Mouse (Mus musculus) forebrain, embryonic 11.5 days (tissue): ENCODE measurements around the gene Rnf157. TPM values are rescaled to one million over a fixed set of nuclear protein-coding genes. Genes with fewer than 3 reads are reported as not detected.

Experiments
- ATAC-seq: fragments of 200-750 bp; cut with Nextera tagmentation; replicated peaks from 2 replicates; pipeline ENCODE4 v1.8.0; 2017; ENCODE audit warnings: moderate TSS enrichment; ENCODE audit not compliant: low FRiP score
- DNase-seq: peaks from one replicate; pipeline ENCODE4 v3.0.0-alpha.2; 2017; ENCODE audit warnings: low spot score
- H3K27ac ChIP-seq: fragments of 300-500 bp; sonication (generic); 2 replicates; pipeline ENCODE4 v1.5.1; 2014; ENCODE audit warnings: low read depth, low read length
- H3K27me3 ChIP-seq: fragments of 300-500 bp; sonication (generic); 2 replicates; pipeline ENCODE4 v1.6.1; 2014; ENCODE audit warnings: mild to moderate bottlenecking, low read length, mixed read lengths; ENCODE audit not compliant: control insufficient read depth, insufficient read depth
- H3K36me3 ChIP-seq: fragments of 300-500 bp; sonication (generic); 2 replicates; pipeline ENCODE4 v1.6.1; 2014; ENCODE audit warnings: mild to moderate bottlenecking, low read length, moderate library complexity, mixed read lengths; ENCODE audit not compliant: control insufficient read depth, insufficient read depth
- H3K4me1 ChIP-seq: fragments of 300-500 bp; sonication (generic); replicated peaks from 2 replicates; pipeline ENCODE4 v1.6.1; 2014; ENCODE audit warnings: low read length, mixed read lengths; ENCODE audit not compliant: control insufficient read depth, insufficient read depth
- H3K4me2 ChIP-seq: fragments of 300-500 bp; sonication (generic); 2 replicates; pipeline ENCODE4 v1.6.1; 2014; ENCODE audit warnings: low read depth, mild to moderate bottlenecking, low read length, moderate library complexity, mixed read lengths; ENCODE audit not compliant: severe bottlenecking
- H3K4me3 ChIP-seq: fragments of 300-500 bp; sonication (generic); 2 replicates; pipeline ENCODE4 v1.5.1; 2014; ENCODE audit warnings: low read depth, low read length
- H3K9ac ChIP-seq: fragments of 300-500 bp; sonication (generic); 2 replicates; pipeline ENCODE4 v1.6.1; 2014; ENCODE audit warnings: low read length
- H3K9me3 ChIP-seq: fragments of 300-500 bp; sonication (generic); 2 replicates; pipeline ENCODE4 v1.6.1; 2016; ENCODE audit warnings: low read length, mixed read lengths; ENCODE audit not compliant: control insufficient read depth
- WGBS: fragments of 180-500 bp; shearing (Covaris S2); extraction: QIAGEN DNeasy Blood & Tissue Kit; methylation state at CpG from one replicate; pipeline ENCODE4 v1.1.7; 2014; 5-methylcytosine and 5-hydroxymethylcytosine counted together
- polyA plus RNA-seq: library from polyadenylated mRNA; unstranded; fragments of >200 nt; fragmentation: Nextera tagmentation; extraction: Ambion mirVana; gene quantifications from 2 replicates; pipeline ENCODE4 v1.2.1, GENCODE M21; 2014

Rnf157 gene
- polyA plus RNA-seq, 1 experiment from 2014 or later = 25.0 TPM

DNA sequence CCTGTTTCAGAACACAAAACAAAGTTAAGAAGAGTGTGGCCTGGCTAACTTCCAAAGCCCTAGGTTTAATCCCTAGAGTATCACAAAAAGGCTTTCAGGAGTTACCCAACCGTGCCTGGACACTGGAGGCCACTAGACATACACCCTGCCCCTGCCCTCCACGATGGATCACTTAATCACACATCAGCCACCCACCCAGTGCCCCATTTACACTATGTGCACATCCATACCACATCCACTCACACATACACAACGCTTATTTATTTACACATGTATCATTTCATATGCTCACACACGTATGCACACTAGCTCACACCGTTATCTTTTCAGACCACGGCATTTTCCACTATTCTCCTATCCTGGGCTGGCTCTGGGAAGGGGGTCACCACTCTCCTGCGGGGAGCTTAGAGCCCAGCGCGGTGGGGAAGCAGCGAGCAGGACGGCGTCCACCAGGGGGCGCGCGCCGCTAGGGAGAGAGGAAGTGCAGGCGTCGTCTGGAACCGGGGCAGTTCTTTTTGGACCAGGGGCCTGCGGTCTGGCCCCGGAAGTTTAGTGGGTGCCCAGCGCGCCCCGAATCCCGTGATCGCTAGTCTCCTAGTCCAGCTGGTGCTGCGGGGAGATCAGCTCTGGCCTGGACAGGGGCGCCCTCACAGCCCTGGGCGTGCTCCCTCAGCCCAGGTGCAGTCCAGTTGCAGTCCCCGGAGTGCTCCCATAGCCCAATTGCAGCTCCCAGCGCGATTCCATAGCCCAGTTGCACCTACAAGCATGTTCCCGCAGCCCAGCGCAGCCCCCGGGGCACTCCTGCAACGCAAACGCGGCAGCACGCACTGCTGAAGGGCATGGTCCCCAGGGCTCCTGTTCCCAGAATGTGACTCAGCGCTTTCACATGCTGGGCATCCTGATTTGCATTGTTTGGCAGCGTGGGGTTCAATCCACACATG is 93.8 kb downstream of the Rnf157 start:
- no peaks in the 10 kb centered on the region for H3K9me3 ChIP-seq
- H3K36me3 ChIP-seq = no peaks in the 10 kb centered on the region
- peak; percentile 84 for ATAC-seq
- peak; percentile 95 for DNase-seq
- H3K4me1 ChIP-seq = peaks cover 6% of the 10 kb centered on the region; the same call in 1 of the 2 replicates
- WGBS = 2% methylated on average over 41 of the region's 41 CpGs
- no peaks in the 10 kb centered on the region for H3K27me3 ChIP-seq
- H3K4me2 ChIP-seq = peak overlapping the region; percentile 95
- no peak overlapping the region for H3K27ac ChIP-seq
- peak overlapping the region; percentile 36 for H3K4me3 ChIP-seq
- H3K9ac ChIP-seq = peak overlapping the region; percentile 81

DNA sequence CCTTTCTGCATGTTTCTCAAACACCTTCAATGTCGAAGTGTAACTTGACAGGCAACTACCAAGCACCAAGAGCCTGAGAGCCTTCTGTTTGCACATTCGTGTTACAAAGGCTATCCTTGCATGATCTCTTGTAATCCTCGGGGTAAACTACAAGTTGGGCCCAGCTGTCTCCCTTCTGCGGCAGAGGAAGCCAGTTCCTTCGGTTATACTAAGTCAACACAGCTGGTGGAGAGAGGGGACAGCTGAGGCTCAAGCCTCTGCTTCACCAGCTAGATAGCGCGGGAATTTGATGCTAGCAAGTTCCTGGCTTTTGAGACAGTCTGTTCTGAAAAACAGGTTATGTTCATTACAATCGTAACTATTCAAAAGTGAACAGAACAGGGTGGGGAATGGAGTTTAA is 100.5 kb downstream of the Rnf157 start:
- Histone ChIP-seq H3K9ac (no peak overlapping the region), H3K36me3 (no peaks in the 10 kb centered on the region), H3K9me3 (no peaks in the 10 kb centered on the region), H3K27me3 (no peaks in the 10 kb centered on the region; the same call in 1 of the 2 replicates), H3K4me3 (no peak overlapping the region), H3K4me2 (no peak overlapping the region), H3K4me1 (no peaks in the 10 kb centered on the region), H3K27ac (no peak overlapping the region)
- ATAC-seq (no peak), DNase-seq (no peak)
- 70% methylated on average over 8 of the region's 8 CpGs for WGBS

DNA sequence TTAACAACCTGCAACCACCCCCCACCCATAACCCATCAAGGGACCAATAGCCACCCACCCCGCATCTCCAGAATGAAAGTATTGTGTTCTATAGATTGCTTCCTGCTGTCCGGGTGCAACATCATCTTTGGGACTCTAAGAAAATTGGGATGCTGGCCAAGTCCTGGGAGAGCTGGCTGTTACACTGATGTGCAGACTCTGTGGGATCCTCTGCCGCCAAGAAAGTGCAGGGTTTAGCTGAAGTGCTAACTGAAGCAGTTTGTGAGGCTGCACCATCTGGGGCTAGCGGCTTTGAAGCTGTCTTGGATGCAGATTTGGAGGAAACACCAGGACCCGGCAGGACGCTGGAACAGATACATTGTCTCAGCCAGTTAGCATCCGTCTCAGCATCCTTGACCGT is 101.7 kb downstream of the Rnf157 start:
- no peak for DNase-seq
- Histone ChIP-seq H3K27ac (no peak overlapping the region), H3K4me3 (no peak overlapping the region), H3K27me3 (no peaks in the 10 kb centered on the region; the same call in 1 of the 2 replicates), H3K9ac (no peak overlapping the region), H3K4me1 (no peaks in the 10 kb centered on the region), H3K36me3 (no peaks in the 10 kb centered on the region), H3K4me2 (no peak overlapping the region), H3K9me3 (no peaks in the 10 kb centered on the region)
- no peak for ATAC-seq
- WGBS = 71% methylated on average over 8 of the region's 8 CpGs

DNA sequence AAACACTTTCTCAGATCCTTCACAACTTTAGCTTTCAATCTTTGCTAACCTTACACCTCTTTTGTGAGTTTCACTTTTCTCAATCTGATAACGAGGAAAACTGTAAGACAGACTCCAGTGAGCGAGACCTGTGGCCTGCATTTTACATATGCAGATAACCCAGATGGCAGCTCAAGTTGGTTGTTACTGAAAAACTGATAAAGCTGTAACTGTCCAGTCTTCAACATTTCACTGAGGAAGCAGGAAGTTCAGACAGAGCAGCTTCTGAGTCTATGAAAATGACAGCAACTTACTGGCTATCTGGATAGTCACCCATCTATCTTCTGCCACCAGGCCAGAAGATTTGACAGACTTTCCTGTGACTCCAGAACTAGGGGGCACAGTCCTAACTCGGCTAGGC is 103.2 kb downstream of the Rnf157 start:
- DNase-seq = no peak
- no peak overlapping the region for H3K27ac ChIP-seq
- WGBS = 81% methylated on average over 3 of the region's 3 CpGs
- ATAC-seq = no peak
- no peaks in the 10 kb centered on the region; the same call in 1 of the 2 replicates for H3K4me1 ChIP-seq
- no peak overlapping the region for H3K4me2 ChIP-seq
- H3K36me3 ChIP-seq = no peaks in the 10 kb centered on the region
- H3K9ac ChIP-seq = no peak overlapping the region
- no peak overlapping the region for H3K4me3 ChIP-seq
- H3K27me3 ChIP-seq = no peaks in the 10 kb centered on the region; the same call in 1 of the 2 replicates
- no peaks in the 10 kb centered on the region for H3K9me3 ChIP-seq

DNA sequence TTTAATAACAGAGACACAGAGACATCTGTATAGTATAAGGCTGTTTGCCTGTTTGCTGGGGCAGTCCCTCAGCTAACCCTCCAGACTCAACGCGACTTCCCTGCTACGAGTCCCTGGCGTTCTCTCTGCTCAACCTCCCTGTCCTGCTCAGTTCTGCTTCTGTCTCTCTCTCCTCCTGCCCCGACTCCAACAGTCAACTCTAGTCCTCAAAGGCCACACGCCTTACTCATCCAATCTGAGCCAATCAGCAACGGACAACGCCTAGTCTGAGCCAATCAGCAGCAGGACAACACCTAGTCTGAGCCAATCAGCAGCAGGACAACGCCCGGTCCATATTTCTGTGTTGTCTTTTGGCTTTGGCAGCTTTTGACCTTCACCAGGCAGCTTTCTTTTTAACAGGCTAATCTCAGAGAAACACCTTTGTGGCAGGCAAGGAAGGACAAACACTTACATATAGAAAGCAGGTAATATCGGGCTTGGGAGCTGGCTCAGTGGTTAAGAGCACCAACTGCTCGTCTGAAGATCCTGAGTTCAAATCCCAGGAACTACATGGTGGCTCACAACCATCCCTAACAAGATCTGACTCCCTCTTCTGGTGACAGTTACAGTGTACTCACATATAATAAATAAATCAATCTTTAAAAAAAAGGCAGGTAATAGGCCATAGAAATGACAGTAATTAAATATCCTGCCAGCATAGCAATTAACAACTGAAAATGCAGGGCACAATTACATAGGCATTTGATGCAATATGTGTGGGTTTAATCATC is 104.9 kb downstream of the Rnf157 start:
- Histone ChIP-seq H3K9me3 (no peaks in the 10 kb centered on the region), H3K4me2 (no peak overlapping the region)
- no peak for ATAC-seq

DNA sequence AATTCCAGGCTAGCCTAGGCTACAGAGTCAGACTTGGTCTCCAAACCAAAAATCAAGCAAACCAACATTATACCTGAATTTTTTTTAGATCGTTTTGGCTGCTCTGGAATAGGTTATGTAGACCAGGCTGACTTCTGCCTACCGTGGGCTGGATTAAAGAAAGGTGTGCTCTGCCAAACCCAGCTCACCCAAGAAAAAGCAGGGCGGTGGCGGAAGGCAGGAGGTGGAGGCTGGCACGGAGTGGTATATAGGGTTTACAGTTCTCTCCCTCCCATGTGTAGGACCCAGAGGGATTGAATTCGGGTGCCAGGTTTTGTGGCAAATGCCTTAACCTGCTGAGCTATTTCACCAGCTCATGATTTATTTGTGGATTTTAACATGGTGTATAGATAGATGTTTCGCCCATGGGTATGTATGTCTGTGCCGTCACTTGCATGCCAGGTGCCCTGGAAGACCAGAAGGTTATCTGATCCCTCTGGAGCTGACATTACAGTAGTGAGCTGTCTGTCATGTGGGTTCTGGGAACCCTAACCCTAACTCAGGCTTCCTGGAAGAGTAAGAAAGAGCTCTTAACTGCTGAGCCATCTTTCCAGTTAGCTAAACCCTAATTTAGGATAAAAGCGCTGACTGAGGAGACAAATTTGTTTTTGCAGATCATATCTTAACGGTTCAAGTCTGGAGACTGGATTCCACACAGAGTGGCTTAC is 105.7 kb downstream of the Rnf157 start, which contains the start of gene Exoc7:
Gene Exoc7 (minus strand): TSS at position 215 of the 707 bp plus-strand sequence.
- Histone ChIP-seq H3K9ac (peak within 1 kb of the TSS; percentile 73), H3K4me1 (no peaks in the 10 kb centered on the region; the same call in 1 of the 2 replicates), H3K9me3 (no peaks in the 10 kb centered on the region), H3K36me3 (peaks cover 4% of the 10 kb centered on the region; the same call in 1 of the 2 replicates), H3K4me3 (peak within 1 kb of the TSS; percentile 70), H3K27ac (no peak within 1 kb of the TSS), H3K27me3 (no peaks in the 10 kb centered on the region; the same call in 1 of the 2 replicates), H3K4me2 (peak within 1 kb of the TSS; percentile 87)
- peak; percentile 31; the same call in 1 of the 2 replicates for ATAC-seq
- 83% methylated on average over 10 of the region's 10 CpGs for WGBS
- DNase-seq = no peak

More for the DNA sequence above, 104.9 kb downstream of the Rnf157 start:
- H3K27me3 ChIP-seq = no peaks in the 10 kb centered on the region; the same call in 1 of the 2 replicates
- WGBS = 90% methylated on average over 12 of the region's 12 CpGs
- H3K36me3 ChIP-seq = peaks cover 4% of the 10 kb centered on the region; the same call in 1 of the 2 replicates
- no peak overlapping the region for H3K4me3 ChIP-seq
- DNase-seq = no peak
- no peaks in the 10 kb centered on the region; the same call in 1 of the 2 replicates for H3K4me1 ChIP-seq
- H3K9ac ChIP-seq = no peak overlapping the region
- H3K27ac ChIP-seq = no peak overlapping the region

DNA sequence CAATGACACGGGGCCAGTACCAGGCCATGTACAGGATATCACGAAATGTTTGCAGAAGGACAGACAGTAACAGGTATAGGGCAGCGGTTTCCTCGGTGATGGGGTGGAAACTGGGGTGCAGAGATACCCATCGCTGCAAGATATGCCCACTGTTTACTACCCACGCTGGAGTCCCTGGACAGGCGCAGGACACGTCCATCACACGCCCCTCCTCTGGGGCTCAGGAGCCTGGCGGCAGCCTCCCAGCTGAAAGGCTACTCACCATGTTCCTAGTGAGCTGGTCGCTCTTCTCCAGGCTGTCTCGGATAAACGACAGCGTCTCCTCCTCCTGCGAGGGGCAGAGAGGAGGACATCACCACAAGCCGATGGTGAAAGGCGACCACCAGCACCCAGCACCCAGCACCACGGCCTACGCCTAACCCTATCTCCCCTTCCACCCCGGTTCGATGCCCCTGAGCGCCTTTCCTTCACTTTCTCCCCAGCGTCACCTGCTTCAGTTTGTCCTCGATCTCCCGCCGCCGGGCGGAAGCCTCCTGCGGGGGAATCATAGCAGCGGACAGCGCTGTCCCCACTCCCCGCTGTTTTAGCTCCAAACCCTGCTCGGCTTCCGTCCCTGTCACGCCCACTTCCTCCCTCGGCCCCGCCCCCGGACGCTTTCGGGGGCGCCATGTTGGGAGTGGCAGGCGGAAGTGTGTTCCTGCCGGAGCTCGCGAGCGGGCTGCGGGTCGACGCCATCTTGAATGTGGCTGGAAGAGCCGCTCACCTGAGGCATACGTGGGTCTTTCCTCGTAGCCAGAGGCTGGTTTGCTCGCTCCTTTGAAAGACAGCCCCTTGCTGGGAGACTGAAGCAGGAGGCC is 106.5 kb downstream of the Rnf157 start:
- Histone ChIP-seq H3K4me2 (peak overlapping the region; percentile 87), H3K27me3 (no peaks in the 10 kb centered on the region; the same call in 1 of the 2 replicates), H3K9ac (peak overlapping the region; percentile 73), H3K27ac (no peak overlapping the region), H3K4me1 (no peaks in the 10 kb centered on the region; the same call in 1 of the 2 replicates), H3K36me3 (peaks cover 4% of the 10 kb centered on the region; the same call in 1 of the 2 replicates), H3K9me3 (no peaks in the 10 kb centered on the region), H3K4me3 (peak overlapping the region; percentile 70)
- 3% methylated on average over 53 of the region's 53 CpGs for WGBS
- peak; percentile 97 for DNase-seq
- ATAC-seq = peak; percentile 91
